Mouse (Mus musculus) urinary bladder, adult 18-20 months (tissue): ENCODE measurements around the gene Olfr123.

Experiments used
- DNase-seq, 2 experiments: peaks; one replicate each; pipeline ENCODE4 v3.0.0; 2022; ENCODE audit warnings: low spot score in 2 of 2, mixed read lengths in 2 of 2

Gene Olfr123

DNA sequence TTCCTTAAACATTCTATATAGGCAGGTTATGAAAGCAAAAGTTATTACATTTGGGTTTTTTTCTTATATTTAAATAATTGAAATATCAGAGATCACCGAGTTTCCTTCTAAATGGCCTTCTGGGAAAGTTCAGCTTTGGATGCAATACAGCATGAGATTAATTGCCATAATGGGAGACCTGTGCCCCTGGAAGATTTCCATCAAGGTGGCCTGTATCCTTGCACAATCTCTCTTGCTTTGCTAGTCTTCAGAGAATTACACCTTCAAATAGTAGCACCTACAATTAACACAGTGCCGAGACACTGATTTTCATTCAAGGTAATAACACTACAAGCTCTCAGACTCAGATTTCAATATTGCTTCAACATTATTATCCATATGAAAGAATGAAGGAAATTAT is at the start of gene Olfr123:
Olfr123 (plus strand) TSS at position 301 of the 400 bp plus-strand sequence.
- DNase-seq = no peak

DNA sequence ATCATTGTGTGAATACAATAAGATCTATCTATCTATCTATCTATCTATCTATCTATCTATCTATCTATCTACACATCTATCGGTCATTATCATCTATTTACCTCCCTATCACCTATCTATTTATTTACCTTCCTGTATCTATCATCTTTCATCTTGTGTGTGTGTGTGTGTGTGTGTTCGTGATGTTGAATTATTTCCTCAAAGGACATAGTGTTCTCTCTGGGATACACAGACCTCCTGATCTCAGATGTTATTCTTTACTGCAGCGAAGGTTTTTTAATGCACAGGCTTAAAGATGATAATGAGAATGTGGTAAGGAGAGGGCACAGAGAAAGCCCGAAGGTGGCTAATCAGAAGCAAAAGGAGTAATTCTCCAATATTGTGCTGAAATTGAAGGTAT is 25.0 kb upstream of the Olfr123 start, which contains the start of gene Olfr122:
Olfr122 (plus strand) TSS at position 301 of the 400 bp plus-strand sequence.
- DNase-seq = no peak

DNA sequence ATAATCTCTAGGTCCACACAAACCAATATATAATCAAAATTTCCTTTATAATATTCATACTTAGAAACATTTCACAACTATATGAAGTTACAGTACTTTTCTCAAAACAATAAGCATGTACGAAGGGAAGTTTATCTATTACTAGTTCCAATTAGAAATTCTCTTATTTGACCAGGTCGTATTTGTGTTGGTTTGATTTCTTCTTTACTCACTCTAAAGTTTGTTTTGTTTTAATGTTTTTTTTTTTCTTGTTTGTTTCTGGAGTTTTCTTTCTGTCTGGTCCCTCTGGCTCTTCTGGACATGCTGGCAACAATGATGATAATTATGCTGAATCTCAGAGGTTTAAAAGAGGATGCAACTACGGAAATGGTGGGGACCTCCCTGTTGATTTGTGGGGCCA is 6.3 kb downstream of the Olfr123 start, which contains the start of gene Olfr124:
Olfr124 (plus strand) TSS at position 301 of the 400 bp plus-strand sequence.
- DNase-seq = no peak

DNA sequence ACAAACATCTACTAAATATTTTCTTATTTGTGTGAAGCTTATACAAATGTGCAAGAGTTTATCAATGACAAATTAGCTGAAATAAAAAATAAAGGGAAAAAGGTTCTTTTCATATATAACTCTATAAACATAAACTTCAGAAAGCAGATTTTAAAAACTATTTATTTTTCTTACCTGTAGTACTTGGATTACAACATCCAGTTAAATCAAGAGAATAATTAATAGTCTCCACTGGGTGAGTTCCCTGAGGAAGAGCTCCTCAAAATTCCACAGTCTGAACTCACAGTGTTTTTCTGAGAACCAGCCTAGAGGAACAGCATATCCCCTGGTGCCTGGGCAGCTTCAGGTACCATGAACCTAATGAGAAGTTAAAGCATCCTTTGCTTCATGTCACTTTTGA is 39.3 kb downstream of the Olfr123 start, which contains the start of gene Olfr125:
Olfr125 (plus strand) TSS at position 301 of the 400 bp plus-strand sequence.
- DNase-seq = no peak

DNA sequence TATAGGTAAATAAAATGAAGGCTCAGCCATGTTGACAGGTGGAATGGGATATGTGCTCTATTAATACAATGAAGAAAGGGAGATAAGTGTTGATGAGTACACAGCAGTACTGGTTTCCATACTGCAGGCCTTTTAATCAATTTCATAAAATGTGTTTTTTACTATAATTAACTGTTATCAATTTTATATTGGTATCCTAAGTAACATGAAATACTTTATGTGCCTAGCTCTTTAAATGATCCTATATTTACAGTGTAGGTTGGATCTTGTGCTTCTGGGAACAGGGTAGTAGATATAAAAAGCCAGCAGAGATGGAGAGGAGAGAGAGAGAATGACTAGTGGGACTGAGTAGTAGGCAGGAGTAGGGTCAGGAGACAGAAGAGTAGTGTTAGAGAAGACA is 53.9 kb downstream of the Olfr123 start, which contains the start of gene Olfr126:
Olfr126 (plus strand) TSS at position 301 of the 400 bp plus-strand sequence.
- DNase-seq = no peak
